Mouse (Mus musculus) MEL (cell line): ENCODE measurements at regions not wholly inside any gene's neighbourhood (a gene's known extent, or its start where the extent isn't known, plus 50 kb on each side); places are given as distances from the start of the nearest gene placed in this dataset.

Source experiments
- CHD1 ChIP-seq: IDR thresholded peaks from 2 replicates; pipeline ENCODE4 v1.6.1; 2012; ENCODE audit warnings: low read depth, mild to moderate bottlenecking, inconsistent platforms, low read length, improper control_type of control experiment
- CHD2 ChIP-seq: IDR thresholded peaks from 2 replicates; pipeline ENCODE4 v1.6.1; 2011; ENCODE audit warnings: low read length, improper control_type of control experiment
- CTCF ChIP-seq, 3 experiments: IDR thresholded peaks in 2 of 3; conservative IDR thresholded peaks in 1 of 3; 2 replicates each; pipeline ENCODE4 v1.5.1; 2011 to 2012; ENCODE audit warnings: low read length in 3 of 3, low read depth in 2 of 3, mild to moderate bottlenecking in 2 of 3, improper control_type of control experiment in 1 of 3, inconsistent platforms in 1 of 3, mixed read lengths in 1 of 3, moderate library complexity in 1 of 3; ENCODE audit not compliant: control insufficient read depth in 1 of 3, insufficient read depth in 1 of 3, poor library complexity in 1 of 3, severe bottlenecking in 1 of 3
- E2F4 ChIP-seq: IDR thresholded peaks from 2 replicates; pipeline ENCODE4 v1.6.1; 2011; ENCODE audit warnings: low read depth, low read length, improper control_type of control experiment, borderline replicate concordance
- ELF1 ChIP-seq: IDR thresholded peaks from 2 replicates; pipeline ENCODE4 v1.6.1; 2014; ENCODE audit warnings: low read depth, mild to moderate bottlenecking, inconsistent platforms, low read length, improper control_type of control experiment, moderate library complexity
- EP300 ChIP-seq, 2 experiments: IDR thresholded peaks; 2 replicates each; pipeline ENCODE4 v1.6.1; 2011; ENCODE audit warnings: improper control_type of control experiment in 2 of 2, low read length in 2 of 2, low read depth in 1 of 2, mild to moderate bottlenecking in 1 of 2
- GATA1 ChIP-seq: IDR thresholded peaks from 2 replicates; pipeline ENCODE4 v1.6.1; 2011; ENCODE audit warnings: low read depth, low read length, improper control_type of control experiment
- MAX ChIP-seq: IDR thresholded peaks from 2 replicates; pipeline ENCODE4 v1.6.1; 2011; ENCODE audit warnings: low read length, improper control_type of control experiment
- MEF2A ChIP-seq: IDR thresholded peaks from 2 replicates; pipeline ENCODE4 v1.6.1; 2014; ENCODE audit warnings: low read depth, mild to moderate bottlenecking, inconsistent platforms, low read length, improper control_type of control experiment; ENCODE audit not compliant: poor library complexity, insufficient replicate concordance, severe bottlenecking; ENCODE audit errors: extremely low read depth
- POLR2A ChIP-seq, 2 experiments: IDR thresholded peaks; 2 replicates each; pipeline ENCODE4 v1.6.1; 2011 to 2012; ENCODE audit warnings: low read length in 2 of 2, mild to moderate bottlenecking in 2 of 2, control low read depth in 1 of 2, improper control_type of control experiment in 1 of 2, low read depth in 1 of 2, moderate library complexity in 1 of 2; ENCODE audit not compliant: control insufficient read depth in 1 of 2, insufficient read depth in 1 of 2, poor library complexity in 1 of 2
- POLR2AphosphoS5 ChIP-seq: IDR thresholded peaks from 2 replicates; pipeline ENCODE4 v1.6.1; 2012; ENCODE audit warnings: low read depth, borderline replicate concordance, mild to moderate bottlenecking, inconsistent platforms, low read length, moderate library complexity, mixed read lengths
- TAL1 ChIP-seq: IDR thresholded peaks from 2 replicates; pipeline ENCODE4 v1.6.1; 2012; ENCODE audit warnings: mild to moderate bottlenecking, inconsistent platforms, low read length, moderate library complexity, mixed read lengths
- USF2 ChIP-seq, 2 experiments: IDR thresholded peaks; 2 replicates each; pipeline ENCODE4 v1.6.1; 2011 to 2012; ENCODE audit warnings: improper control_type of control experiment in 2 of 2, low read length in 2 of 2, borderline replicate concordance in 1 of 2, inconsistent platforms in 1 of 2, low read depth in 1 of 2, mild to moderate bottlenecking in 1 of 2; ENCODE audit not compliant: insufficient read depth in 1 of 2

- TF ChIP-seq POLR2A (IDR thresholded peaks at IDR 0.05; ENCODE audit: control insufficient read depth in 1 of 2, insufficient read depth in 1 of 2, low read depth in 1 of 2, low read length in 2 of 2, poor library complexity in 1 of 2) (no peak), CHD2 (no peak), CTCF (IDR thresholded peaks at IDR 0.05 in 2 of 3, conservative IDR thresholded peaks at IDR 0.05 in 1 of 3; ENCODE audit: control insufficient read depth in 1 of 3, insufficient read depth in 1 of 3, low read depth in 2 of 3, low read length in 3 of 3, poor library complexity in 1 of 3, severe bottlenecking in 1 of 3) (no peak), TAL1 (no peak), EP300 (IDR thresholded peaks at IDR 0.05; ENCODE audit: low read depth in 1 of 2, low read length in 2 of 2) (no peak), USF2 (IDR thresholded peaks at IDR 0.05; ENCODE audit: borderline replicate concordance in 1 of 2, insufficient read depth in 1 of 2, low read depth in 1 of 2, low read length in 2 of 2) (no peak), ELF1 (no peak), POLR2AphosphoS5 (no peak), CHD1 (no peak), E2F4 (no peak), GATA1 (no peak), MAX (no peak), MEF2A (no peak)
Measured at GRCm38 (mm10) chr12:35623484-35623883, 88.6 kb upstream of the Ahr start.
